Comparison of ENCODE assay signal across 9 mouse cellular contexts in the genomic region with DNA sequence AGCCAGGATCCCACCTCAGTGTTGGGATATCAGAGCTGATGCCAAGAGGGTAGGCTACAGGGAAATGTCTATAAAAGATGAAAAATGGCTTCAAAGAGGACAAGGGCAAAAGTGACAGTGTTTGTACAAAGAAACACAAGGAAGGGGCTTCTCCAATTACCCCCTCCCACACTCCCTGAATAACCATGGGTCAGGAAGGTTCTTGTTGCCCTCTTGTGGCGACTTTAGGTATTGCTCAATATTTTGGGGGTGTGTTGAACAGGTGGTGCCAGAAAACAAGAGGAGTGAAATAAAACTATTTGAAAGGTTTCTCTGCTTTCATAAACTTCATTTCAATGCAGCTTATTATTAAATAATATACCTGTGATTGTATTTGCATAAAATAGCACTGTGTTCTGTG. TPM values are rescaled to one million over a fixed set of nuclear protein-coding genes. Genes with fewer than 3 reads are reported as not detected.
DNase-seq lines count a peak whose midpoint lies in the region; ATAC-seq lines count a peak whose summit lies in the region.
"Had no signal": no experiment of that assay in that cellular context is flagged by ENCODE, and none has a peak within 500 bp of the region (broad histone marks: within the 10 kb centered on the region; RNA-seq: fewer than 3 reads in every experiment).

No protein-coding gene starts in this region.

- H3K27me3 ChIP-seq in liver, embryonic 12.5 days (replicated peaks): no peaks in the 10 kb centered on the region
- H3K27me3 ChIP-seq in limb, embryonic 10.5 days (ENCODE audit: low read depth, poor library complexity, severe bottlenecking): no peaks in the 10 kb centered on the region
- H3K27me3 ChIP-seq in forebrain, embryonic 12.5 days: no peaks in the 10 kb centered on the region
- H3K27me3 ChIP-seq: megakaryocyte, embryonic 14.5 days had no signal

- ATAC-seq in liver, embryonic 12.5 days: no peak
- peak; percentile 96 for ATAC-seq in granulocyte monocyte progenitor cell, adult 5-6 weeks (replicated peaks; ENCODE audit: poor library complexity, severe bottlenecking)
- no peak for ATAC-seq in forebrain, embryonic 12.5 days (ENCODE audit: low FRiP score)

- DNase-seq in liver (peak; percentile 33), MEL-GATA-1-ER (ENCODE audit: extremely low read depth, low read depth) (peak; percentile 10)
- peak; percentile 56 for DNase-seq in c-Kit-positive CD71-positive TER-119-positive erythroid progenitor cells, embryonic 14.5 days (ENCODE audit: low spot score)
- DNase-seq in limb, embryonic 10.5 days (ENCODE audit: low spot score): peak; percentile 50
- DNase-seq in retina, embryonic 14.5 days (ENCODE audit: low spot score): peak; percentile 77

- 4% methylated on average over 1 of the region's 1 CpGs for WGBS in liver, embryonic 12.5 days (ENCODE audit: insufficient replicate concordance)
- WGBS in limb, embryonic 10.5 days: 17% methylated on average over 1 of the region's 1 CpGs
- 4% methylated on average over 1 of the region's 1 CpGs for WGBS in forebrain, embryonic 12.5 days

- H3K9me3 ChIP-seq in liver, embryonic 12.5 days (replicated peaks): no peaks in the 10 kb centered on the region
- H3K9me3 ChIP-seq in limb, embryonic 10.5 days (replicated peaks): no peaks in the 10 kb centered on the region
- H3K9me3 ChIP-seq in forebrain, embryonic 12.5 days: no peaks in the 10 kb centered on the region

- no peak overlapping the region for H3K9ac ChIP-seq in liver, embryonic 12.5 days
- H3K9ac ChIP-seq in forebrain, embryonic 12.5 days: no peak overlapping the region

- no peaks in the 10 kb centered on the region for H3K4me1 ChIP-seq in liver, embryonic 12.5 days
- no peaks in the 10 kb centered on the region for H3K4me1 ChIP-seq in limb, embryonic 10.5 days
- H3K4me1 ChIP-seq in forebrain, embryonic 12.5 days: no peaks in the 10 kb centered on the region

- no peak overlapping the region for H3K27ac ChIP-seq in liver, embryonic 12.5 days
- no peak overlapping the region for H3K27ac ChIP-seq in limb, embryonic 10.5 days
- H3K27ac ChIP-seq in forebrain, embryonic 12.5 days: no peak overlapping the region

- peaks cover 9% of the 10 kb centered on the region for H3K36me3 ChIP-seq in liver, embryonic 12.5 days
- peaks cover 13% of the 10 kb centered on the region for H3K36me3 ChIP-seq in limb, embryonic 10.5 days
- peaks cover 8% of the 10 kb centered on the region; the same call in 1 of the 2 replicates for H3K36me3 ChIP-seq in forebrain, embryonic 12.5 days (replicated peaks)

- no peak overlapping the region for H3K4me3 ChIP-seq in liver, embryonic 12.5 days
- no peak overlapping the region for H3K4me3 ChIP-seq in limb, embryonic 10.5 days
- no peak overlapping the region for H3K4me3 ChIP-seq in forebrain, embryonic 12.5 days (replicated peaks)
- H3K4me3 ChIP-seq: megakaryocyte, embryonic 14.5 days had no signal

- no peak overlapping the region for H3K4me2 ChIP-seq in liver, embryonic 12.5 days
- no peak overlapping the region for H3K4me2 ChIP-seq in forebrain, embryonic 12.5 days

RNA-seq across cellular contexts. Expression of gene Zfp931, which starts 20.1 kb away (rescaled TPM):
- polyA plus RNA-seq in liver, embryonic 12.5 days (2016; fragmentation: Nextera tagmentation; extraction: Ambion mirVana): 4.7 and 6.1 TPM in 2 replicates
- total RNA-seq in granulocyte monocyte progenitor cell, adult 5-6 weeks (2014; fragmentation: Nextera tagmentation): 11.5 and 14.1 TPM in 2 replicates
- total RNA-seq in granulocyte monocyte progenitor cell, adult 5-6 weeks (2017): 7.9 and 22.6 TPM in 2 replicates
- polyA plus RNA-seq in limb, embryonic 10.5 days (2016; fragmentation: Nextera tagmentation; extraction: Ambion mirVana): 16.2 and 17.0 TPM in 2 replicates
- polyA plus RNA-seq in forebrain, embryonic 12.5 days (2016; fragmentation: Nextera tagmentation; extraction: Ambion mirVana): 14.6 and 14.8 TPM in 2 replicates

RNA-seq across cellular contexts. Expression of gene Zfp971, which starts 35.1 kb away (rescaled TPM):
- 5.4 and 6.0 TPM in 2 replicates for polyA plus RNA-seq in liver, embryonic 12.5 days (2016; fragmentation: Nextera tagmentation; extraction: Ambion mirVana)
- 47.6 and 71.8 TPM in 2 replicates for total RNA-seq in granulocyte monocyte progenitor cell, adult 5-6 weeks (2014; fragmentation: Nextera tagmentation)
- 23.6 and 35.2 TPM in 2 replicates for total RNA-seq in granulocyte monocyte progenitor cell, adult 5-6 weeks (2017)
- polyA plus RNA-seq in limb, embryonic 10.5 days (2016; fragmentation: Nextera tagmentation; extraction: Ambion mirVana): 10.2 and 12.4 TPM in 2 replicates
- 12.3 and 13.1 TPM in 2 replicates for polyA plus RNA-seq in forebrain, embryonic 12.5 days (2016; fragmentation: Nextera tagmentation; extraction: Ambion mirVana)

Comparison
In these comparisons a context has a peak if more than half of its experiments do, and no peak if none do; other contexts are left out.
1. DNase-seq: peak in every context shown above with its lines; median percentile 77 in retina, embryonic 14.5 days; 56 in c-Kit-positive CD71-positive TER-119-positive erythroid progenitor cells, embryonic 14.5 days; 50 in limb, embryonic 10.5 days; 33 in liver; 10 in MEL-GATA-1-ER.